Mouse (Mus musculus) limb, embryonic 15.5 days (tissue): ENCODE results near the gene Fibcd1. TPM values are rescaled to one million over a fixed set of nuclear protein-coding genes. Genes with fewer than 3 reads are reported as not detected.

Experiments
- ATAC-seq: fragments of 200-750 bp; cut with Nextera tagmentation; 2 replicates; pipeline ENCODE4 v1.8.0; 2017; ENCODE audit warnings: low read depth, moderate TSS enrichment; ENCODE audit not compliant: insufficient number of reproducible peaks, low FRiP score, low TSS enrichment
- H3K27ac ChIP-seq: fragments of 300-500 bp; sonication (generic); 2 replicates; pipeline ENCODE4 v1.5.1; 2015; ENCODE audit warnings: moderate library complexity, mild to moderate bottlenecking, inconsistent platforms
- H3K27me3 ChIP-seq: fragments of 300-500 bp; sonication (generic); 2 replicates; pipeline ENCODE4 v1.6.1; 2015; ENCODE audit warnings: inconsistent platforms
- H3K36me3 ChIP-seq: fragments of 300-500 bp; sonication (generic); 2 replicates; pipeline ENCODE4 v1.6.1; 2015; ENCODE audit warnings: inconsistent platforms
- H3K4me1 ChIP-seq: fragments of 300-500 bp; sonication (generic); 2 replicates; pipeline ENCODE4 v1.6.1; 2015; ENCODE audit warnings: inconsistent platforms
- H3K4me2 ChIP-seq: fragments of 300-500 bp; sonication (generic); 2 replicates; pipeline ENCODE4 v1.6.1; 2015; ENCODE audit warnings: mild to moderate bottlenecking, inconsistent platforms
- H3K4me3 ChIP-seq: fragments of 300-500 bp; sonication (generic); 2 replicates; pipeline ENCODE4 v1.5.1; 2015; ENCODE audit warnings: mild to moderate bottlenecking, inconsistent platforms
- H3K9ac ChIP-seq: fragments of 300-500 bp; sonication (generic); 2 replicates; pipeline ENCODE4 v1.6.1; 2015; ENCODE audit warnings: inconsistent platforms
- H3K9me3 ChIP-seq: fragments of 300-500 bp; sonication (generic); 2 replicates; pipeline ENCODE4 v1.6.1; 2016; ENCODE audit warnings: inconsistent platforms
- WGBS: fragments of 180-500 bp; shearing (Covaris S2); methylation state at CpG from one replicate; pipeline ENCODE4 v1.1.7; 2015; 5-methylcytosine and 5-hydroxymethylcytosine counted together
- polyA plus RNA-seq: library from polyadenylated mRNA; unstranded; fragments of >200 nt; fragmentation: Nextera tagmentation; extraction: Ambion mirVana; gene quantifications from 2 replicates; pipeline ENCODE4 v1.2.1, GENCODE M21; 2015

The Fibcd1 gene
- polyA plus RNA-seq, 1 experiment from 2014 or later: 0.14 TPM

DNA sequence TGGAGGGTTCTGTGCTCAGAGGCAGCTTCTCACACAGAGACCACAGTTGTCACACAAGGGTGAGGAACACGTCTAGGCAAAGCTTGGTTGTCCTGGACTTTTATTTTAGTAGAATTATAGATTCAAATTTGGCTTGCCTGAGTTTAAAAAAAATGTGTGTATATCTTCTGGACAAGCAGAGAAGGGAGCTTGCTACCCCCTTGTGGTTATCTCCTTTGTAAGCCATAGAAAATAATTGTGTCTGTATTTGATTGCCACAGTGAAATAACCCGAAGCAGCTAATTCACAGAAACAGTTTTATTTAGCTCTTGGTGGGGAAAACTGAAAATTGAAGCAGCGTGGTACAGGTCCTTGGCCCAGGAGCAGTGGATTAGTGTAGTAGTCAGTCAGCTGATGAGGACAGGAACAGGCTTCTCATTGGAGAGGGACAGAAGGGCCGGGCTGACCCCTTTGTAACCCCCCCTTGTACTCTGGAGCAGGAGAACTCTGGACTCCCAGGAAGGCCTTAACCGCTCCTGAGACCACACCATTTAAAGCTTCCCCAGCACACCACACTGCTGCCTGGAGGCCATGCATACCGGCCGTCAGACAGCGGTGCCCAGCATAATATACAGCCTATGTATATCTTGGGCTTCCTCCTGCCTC, 62.7 kb downstream of the Fibcd1 start:
- 63% methylated on average over 8 of the region's 8 CpGs for WGBS
- no peak overlapping the region for H3K27ac ChIP-seq
- H3K4me3 ChIP-seq: no peak overlapping the region
- no peaks in the 10 kb centered on the region for H3K9me3 ChIP-seq
- ATAC-seq: no peak
- H3K4me1 ChIP-seq: no peaks in the 10 kb centered on the region
- no peaks in the 10 kb centered on the region for H3K27me3 ChIP-seq
- H3K9ac ChIP-seq: no peak overlapping the region
- H3K4me2 ChIP-seq: no peak overlapping the region
- H3K36me3 ChIP-seq: peaks cover 95% of the 10 kb centered on the region

DNA sequence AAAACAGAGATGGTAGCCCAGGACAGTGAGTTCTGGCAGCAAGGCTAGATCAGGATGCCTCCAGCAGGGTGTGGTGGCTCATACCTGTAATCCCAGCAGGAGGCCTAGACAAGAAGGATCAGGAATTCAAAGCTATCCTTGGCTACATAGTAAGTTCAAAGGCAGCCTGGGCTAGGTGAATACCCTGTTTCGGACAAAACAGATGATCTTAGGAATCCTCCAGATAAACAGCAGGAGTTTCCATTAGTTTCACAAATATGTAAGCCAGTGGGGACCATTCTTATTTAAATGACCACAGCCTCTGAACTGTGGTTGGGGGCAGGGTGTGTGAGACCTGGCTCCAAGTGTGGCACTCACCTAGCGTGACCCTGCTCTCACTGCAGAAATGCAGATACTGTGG, 66.5 kb downstream of the Fibcd1 start:
- H3K36me3 ChIP-seq: peaks cover 65% of the 10 kb centered on the region
- no peak for ATAC-seq

DNA sequence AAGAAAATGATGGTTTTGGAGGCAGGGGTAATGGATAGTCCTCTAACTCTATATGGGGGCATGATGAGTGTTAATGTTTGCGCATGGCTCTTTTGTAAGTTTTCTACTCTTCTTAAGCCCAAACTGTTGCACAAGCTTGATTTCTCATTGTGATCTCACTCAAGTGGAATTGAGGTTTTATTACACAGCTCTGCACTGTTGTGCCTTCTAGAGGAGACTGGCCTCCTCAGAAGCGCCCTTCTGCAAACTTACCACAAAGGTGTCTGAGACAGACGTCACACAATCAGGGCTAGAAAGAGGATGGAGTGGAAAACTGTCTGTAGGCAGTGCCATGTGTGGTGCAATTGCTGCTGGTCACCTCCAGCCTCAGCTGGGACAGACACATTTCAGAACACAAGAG, 69.3 kb downstream of the Fibcd1 start:
- Histone ChIP-seq H3K27ac (no peak overlapping the region), H3K9ac (no peak overlapping the region), H3K4me1 (peaks cover 7% of the 10 kb centered on the region), H3K27me3 (no peaks in the 10 kb centered on the region), H3K9me3 (no peaks in the 10 kb centered on the region), H3K4me2 (no peak overlapping the region), H3K36me3 (peaks cover 41% of the 10 kb centered on the region), H3K4me3 (no peak overlapping the region)
- ATAC-seq: no peak
- WGBS: 97% methylated on average over 3 of the region's 3 CpGs

More for the DNA sequence above, 66.5 kb downstream of the Fibcd1 start:
- H3K4me1 ChIP-seq: no peaks in the 10 kb centered on the region
- no peak overlapping the region for H3K4me2 ChIP-seq
- no peak overlapping the region for H3K27ac ChIP-seq
- H3K4me3 ChIP-seq: no peak overlapping the region
- WGBS: 92% methylated on average over 2 of the region's 2 CpGs
- H3K9me3 ChIP-seq: no peaks in the 10 kb centered on the region
- H3K27me3 ChIP-seq: no peaks in the 10 kb centered on the region
- no peak overlapping the region for H3K9ac ChIP-seq

DNA sequence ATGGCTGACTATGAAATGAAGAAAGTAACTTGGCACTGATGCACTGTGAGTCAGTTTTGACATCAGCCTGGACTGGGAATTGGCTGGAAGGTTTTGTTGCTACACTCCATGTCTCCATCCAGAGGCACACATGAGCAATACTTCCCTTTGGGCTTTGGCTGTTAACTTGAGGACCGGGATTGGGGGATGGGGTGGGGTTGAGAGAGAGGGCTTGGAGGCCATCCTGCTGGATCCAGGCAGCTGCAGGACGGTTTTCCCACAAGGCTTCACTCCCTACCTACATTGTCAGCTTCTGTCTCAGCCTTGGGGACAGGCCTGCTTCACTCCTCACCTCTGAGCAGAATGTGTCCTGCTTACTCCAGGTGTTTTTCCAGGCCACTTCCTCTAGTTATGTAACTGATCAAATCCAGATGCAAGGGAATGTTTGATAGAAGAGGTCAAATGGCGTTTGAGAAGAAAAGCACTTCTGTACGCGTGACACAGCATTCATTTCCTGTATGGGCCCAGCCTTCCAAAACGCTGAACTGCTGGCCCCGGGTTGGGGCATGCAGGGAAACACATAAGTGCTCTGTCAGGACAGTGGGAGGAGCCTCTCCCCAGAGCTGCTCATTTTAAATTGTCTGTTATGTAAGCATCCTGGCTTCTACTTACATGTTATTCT, 74.9 kb downstream of the Fibcd1 start:
- Histone ChIP-seq H3K27me3 (no peaks in the 10 kb centered on the region), H3K9me3 (no peaks in the 10 kb centered on the region), H3K9ac (no peak overlapping the region), H3K4me2 (peak overlapping the region; percentile 6; the same call in 1 of the 2 replicates), H3K27ac (peak overlapping the region; percentile 85), H3K36me3 (0 out of 2 replicates have a peak, but pooled peaks cover 2% of the 10 kb centered on the region), H3K4me3 (no peak overlapping the region), H3K4me1 (peaks cover 58% of the 10 kb centered on the region)
- WGBS: 6% methylated on average over 7 of the region's 7 CpGs
- ATAC-seq: peak; percentile 66; the same call in 1 of the 2 replicates

DNA sequence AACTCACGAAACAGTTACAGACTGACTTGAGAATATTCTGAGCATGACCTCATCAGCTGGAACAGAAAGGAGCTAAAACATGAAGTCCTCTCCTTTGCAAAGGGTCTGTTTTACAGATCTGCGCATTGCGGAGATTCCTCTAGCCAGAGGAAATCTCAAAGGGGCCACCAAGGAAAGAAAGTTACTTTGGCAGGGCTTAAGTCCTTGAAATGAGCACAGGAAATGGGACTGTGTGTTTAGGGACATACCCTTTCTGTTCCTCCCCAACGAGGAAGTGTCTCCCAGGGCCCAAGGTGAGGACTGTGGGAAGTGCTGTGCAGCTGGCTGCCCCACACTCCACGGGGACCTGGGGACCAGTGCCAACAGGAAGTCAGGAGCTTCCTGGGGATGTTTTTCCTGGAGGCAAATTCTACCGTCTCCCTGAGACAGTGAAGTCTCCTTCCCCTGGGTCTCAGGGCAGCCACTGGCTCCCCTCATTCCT, 76.1 kb downstream of the Fibcd1 start:
- H3K27me3 ChIP-seq: no peaks in the 10 kb centered on the region
- peak overlapping the region; percentile 22 for H3K4me2 ChIP-seq
- no peaks in the 10 kb centered on the region for H3K9me3 ChIP-seq
- no peak overlapping the region for H3K9ac ChIP-seq
- peak; percentile 40; the same call in 1 of the 2 replicates for ATAC-seq
- peak overlapping the region; percentile 85 for H3K27ac ChIP-seq
- peaks cover 67% of the 10 kb centered on the region for H3K4me1 ChIP-seq
- 0 out of 2 replicates have a peak, but pooled peaks cover 2% of the 10 kb centered on the region for H3K36me3 ChIP-seq
- H3K4me3 ChIP-seq: no peak overlapping the region
- WGBS: 13% methylated on average over 6 of the region's 6 CpGs

DNA sequence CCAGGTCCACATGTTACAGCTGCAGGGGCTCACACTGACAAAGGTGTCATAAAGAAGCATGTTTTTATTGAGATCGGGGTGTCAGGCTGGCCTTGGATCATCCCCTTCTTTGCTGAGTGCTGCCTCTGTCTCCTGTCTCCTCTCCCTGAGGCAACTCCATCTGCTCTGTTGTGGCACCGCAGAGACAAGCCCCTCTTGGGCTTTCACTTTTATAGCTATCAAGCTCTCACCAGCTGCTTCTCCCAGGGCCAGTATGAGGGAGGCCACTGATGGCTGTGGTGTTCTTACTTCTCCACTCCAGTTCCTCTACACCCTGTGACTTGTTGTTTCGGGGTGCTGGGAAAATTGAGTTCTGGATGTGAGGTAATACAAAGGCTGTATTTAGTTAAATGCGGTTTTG, 76.7 kb downstream of the Fibcd1 start:
- Histone ChIP-seq H3K27me3 (no peaks in the 10 kb centered on the region), H3K9me3 (no peaks in the 10 kb centered on the region), H3K4me3 (no peak overlapping the region), H3K4me1 (peaks cover 71% of the 10 kb centered on the region), H3K9ac (no peak overlapping the region), H3K36me3 (0 out of 2 replicates have a peak, but pooled peaks cover 2% of the 10 kb centered on the region), H3K27ac (peak overlapping the region; percentile 85), H3K4me2 (peak overlapping the region; percentile 22)
- 26% methylated on average over 4 of the region's 4 CpGs for WGBS
- no peak for ATAC-seq

DNA sequence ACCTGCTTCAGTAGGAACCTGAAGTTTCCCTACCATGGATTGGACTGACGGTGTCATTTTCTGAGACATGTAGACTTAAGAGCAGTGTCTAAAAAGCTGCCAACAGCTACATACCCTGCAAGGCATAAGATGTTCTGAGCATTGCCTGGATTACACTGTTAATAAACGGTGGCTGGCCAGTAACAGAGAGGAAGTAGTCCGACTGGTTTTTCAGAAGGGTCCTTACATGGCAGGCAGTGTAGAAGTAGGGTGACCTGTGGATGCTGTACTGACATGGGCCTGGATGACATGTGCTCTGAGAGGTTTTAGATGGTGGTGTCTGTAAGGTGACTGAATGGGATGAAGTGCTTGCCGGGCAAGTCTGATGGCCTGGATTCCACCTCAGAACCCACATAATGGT, 78.0 kb downstream of the Fibcd1 start:
- Histone ChIP-seq H3K9ac (no peak overlapping the region), H3K27ac (no peak overlapping the region), H3K4me2 (no peak overlapping the region), H3K36me3 (no peaks in the 10 kb centered on the region), H3K9me3 (no peaks in the 10 kb centered on the region), H3K27me3 (no peaks in the 10 kb centered on the region), H3K4me1 (peaks cover 80% of the 10 kb centered on the region), H3K4me3 (no peak overlapping the region)
- WGBS: 56% methylated on average over 4 of the region's 4 CpGs
- ATAC-seq: no peak

DNA sequence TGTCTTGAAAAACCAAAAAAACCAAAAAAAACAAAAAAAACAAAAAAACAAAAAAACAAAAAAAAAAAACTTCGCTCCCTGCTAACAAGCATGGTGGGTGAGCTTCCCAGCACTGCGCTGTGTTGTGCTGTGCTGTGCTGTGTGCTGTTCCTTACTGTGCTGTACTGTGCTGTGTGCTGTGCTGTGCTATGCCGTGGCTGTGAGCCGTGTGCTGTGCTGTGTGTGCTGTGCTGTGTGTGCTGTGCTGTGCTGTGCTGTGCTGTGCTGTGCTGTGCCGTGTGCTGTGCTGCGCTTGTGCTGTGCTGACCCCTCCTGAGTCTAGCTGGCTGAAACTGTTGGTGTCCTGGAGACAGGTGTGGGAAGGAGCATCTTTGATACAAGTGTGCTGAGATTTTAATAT, 78.7 kb downstream of the Fibcd1 start:
- Histone ChIP-seq H3K9ac (no peak overlapping the region), H3K4me1 (peaks cover 85% of the 10 kb centered on the region), H3K27me3 (no peaks in the 10 kb centered on the region), H3K9me3 (no peaks in the 10 kb centered on the region), H3K27ac (no peak overlapping the region), H3K4me3 (no peak overlapping the region), H3K36me3 (no peaks in the 10 kb centered on the region), H3K4me2 (no peak overlapping the region)
- no peak for ATAC-seq
- 96% methylated on average over 6 of the region's 6 CpGs for WGBS

Other genes starting within 250 kb of the Fibcd1 start
- gene Prdm12, start 206.0 kb downstream of the Fibcd1 start, polyA plus RNA-seq: not detected in 2 replicates
- 54.3 and 56.6 TPM in 2 replicates for gene Exosc2, start 175.3 kb downstream of the Fibcd1 start, polyA plus RNA-seq
- 37.7 and 40.1 TPM in 2 replicates for gene Abl1, start 157.6 kb downstream of the Fibcd1 start, polyA plus RNA-seq
- 0.14 TPM in 1 of 2 replicates, not detected in the other for gene Qrfp, start 35.4 kb downstream of the Fibcd1 start, polyA plus RNA-seq
- gene Lamc3, start 41.3 kb upstream of the Fibcd1 start, polyA plus RNA-seq: 1.5 and 1.9 TPM in 2 replicates
- 28.2 and 28.3 TPM in 2 replicates for gene Aif1l, start 104.1 kb upstream of the Fibcd1 start, polyA plus RNA-seq
- gene Nup214, start 128.4 kb upstream of the Fibcd1 start, polyA plus RNA-seq: 72.4 and 73.9 TPM in 2 replicates
- 4.1 and 5.3 TPM in 2 replicates for gene Fam78a, start 238.9 kb upstream of the Fibcd1 start, polyA plus RNA-seq
- 7.2 and 11.3 TPM in 2 replicates for gene Plpp7, start 249.5 kb upstream of the Fibcd1 start, polyA plus RNA-seq